In genomic region chrX:162510426-162510980, GRCm38 (mm10) we compare ENCODE assay signal across 12 mouse cellular contexts.
DNase-seq lines count a peak whose midpoint lies in the region; ATAC-seq and TF ChIP-seq lines count a peak whose summit lies in the region.
"Had no signal": no experiment of that assay in that cellular context is flagged by ENCODE, and none has a peak within 500 bp of the region (broad histone marks: within the 10 kb centered on the region; RNA-seq: fewer than 3 reads in every experiment).

No protein-coding gene starts in this region.

- no peak overlapping the region for H3K27ac ChIP-seq in heart, embryonic 11.5 days (ENCODE audit: low read depth, low read length)

- WGBS in heart, embryonic 11.5 days (ENCODE audit: insufficient replicate concordance) = 70% methylated on average over 2 of the region's 2 CpGs

- no peak overlapping the region for H3K9ac ChIP-seq in heart, embryonic 11.5 days (ENCODE audit: low read depth, low read length)

- ATAC-seq in G1E (ENCODE audit: extremely low read depth, insufficient number of reproducible peaks, low FRiP score, poor library complexity, severe bottlenecking) = peak; percentile 34; the same call in 1 of the 2 replicates
- no peak for ATAC-seq in heart, embryonic 11.5 days (replicated peaks; ENCODE audit: insufficient number of reproducible peaks, low FRiP score, low TSS enrichment)
- ATAC-seq: CD4-positive, CD25-positive, alpha-beta regulatory T cell, adult 4 months had no signal

- H3K9me3 ChIP-seq in G1E (replicated peaks) = no peaks in the 10 kb centered on the region
- H3K9me3 ChIP-seq in heart, embryonic 11.5 days (replicated peaks; ENCODE audit: control insufficient read depth, low read length) = no peaks in the 10 kb centered on the region
- H3K9me3 ChIP-seq: megakaryocyte, embryonic 14.5 days had no signal

- H3K36me3 ChIP-seq in G1E (replicated peaks) = peaks cover 6% of the 10 kb centered on the region
- no peaks in the 10 kb centered on the region for H3K36me3 ChIP-seq in heart, embryonic 11.5 days (ENCODE audit: control insufficient read depth, insufficient read depth, low read length)

- no peak for TF ChIP-seq CTCF in G1E (IDR thresholded peaks at IDR 0.05; ENCODE audit: low read depth, low read length)

- no peak overlapping the region for H3K4me2 ChIP-seq in heart, embryonic 11.5 days

- H3K4me1 ChIP-seq in G1E (ENCODE audit: insufficient read depth, low read depth, low read length) = no peaks in the 10 kb centered on the region
- H3K4me1 ChIP-seq in heart, embryonic 11.5 days (ENCODE audit: control insufficient read depth, insufficient read depth, low read length) = no peaks in the 10 kb centered on the region
- H3K4me1 ChIP-seq: megakaryocyte, embryonic 14.5 days had no signal

- DNase-seq in cerebellum, adult 9-11 months = peak; percentile 10
- no peak for DNase-seq in cerebellum, postnatal 25 days
- peak; percentile 8 for DNase-seq in kidney, adult 9 months
- no peak for DNase-seq in kidney, adult 18-20 months
- no peak for DNase-seq in G1E (ENCODE audit: low spot score)
- DNase-seq in induced T-regulatory cell, adult 2 months (ENCODE audit: low read depth) = peak; percentile 1
- DNase-seq in right cerebral cortex, postnatal 4 days = no peak
- DNase-seq: layer of hippocampus, adult 9-11 months; thymus, postnatal 36 days had no signal

- no peak overlapping the region for H3K4me3 ChIP-seq in G1E (ENCODE audit: low read depth, low read length)
- H3K4me3 ChIP-seq in heart, embryonic 11.5 days (ENCODE audit: low read depth, low read length) = no peak overlapping the region
- H3K4me3 ChIP-seq: megakaryocyte, embryonic 14.5 days had no signal

- H3K27me3 ChIP-seq in G1E (ENCODE audit: insufficient read depth, low read length) = no peaks in the 10 kb centered on the region
- no peaks in the 10 kb centered on the region; the same call in 1 of the 2 replicates for H3K27me3 ChIP-seq in heart, embryonic 11.5 days (ENCODE audit: control insufficient read depth, insufficient read depth, low read length)

Comparison
In these comparisons a context has a peak if more than half of its experiments do, and no peak if none do; other contexts are left out.
1. DNase-seq: peak in cerebellum, adult 9-11 months (single experiment), kidney, adult 9 months (single experiment) and induced T-regulatory cell, adult 2 months (single experiment); none in cerebellum, postnatal 25 days (0 of 2), kidney, adult 18-20 months (single experiment), G1E (single experiment) and right cerebral cortex, postnatal 4 days (single experiment).